Mouse (Mus musculus) forelimb bud, embryonic 11.5 days (tissue): ENCODE results near the gene Mrc2.

Experiments
- DNase-seq: peaks from one replicate; pipeline ENCODE4 v3.0.0-alpha.2; 2012; ENCODE audit warnings: low read depth, low spot score

Gene Mrc2

GRCm38 (mm10) chr11:105350643-105351042 is 58.2 kb downstream of the Mrc2 start:
- no peak for DNase-seq

- no peak for DNase-seq
Measured at GRCm38 (mm10) chr11:105352152-105352551, 59.7 kb downstream of the Mrc2 start.

- DNase-seq, result no peak
Measured at GRCm38 (mm10) chr11:105352954-105353890, 60.8 kb downstream of the Mrc2 start.

GRCm38 (mm10) chr11:105353891-105354280 is 61.4 kb downstream of the Mrc2 start:
- DNase-seq, result no peak

DNA sequence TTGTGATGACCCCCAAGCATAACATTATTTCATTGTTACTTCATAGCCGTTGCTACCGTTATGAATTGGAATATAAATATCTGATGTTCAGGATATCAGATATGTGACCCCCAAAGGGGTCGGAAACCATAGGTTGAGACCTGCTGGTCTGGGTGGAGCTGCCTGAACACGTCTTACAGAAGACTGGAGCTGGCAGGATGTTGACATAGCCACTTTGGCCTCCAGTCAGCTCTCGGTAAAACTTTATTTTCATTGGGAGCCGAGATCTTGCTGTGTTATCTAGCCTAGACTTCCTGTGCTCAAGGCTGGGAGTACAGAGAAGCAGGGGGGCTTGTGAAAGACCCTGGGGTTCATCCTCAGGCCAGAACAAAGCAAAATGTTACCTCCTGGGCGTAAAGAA is 63.9 kb downstream of the Mrc2 start:
- no peak for DNase-seq

DNA sequence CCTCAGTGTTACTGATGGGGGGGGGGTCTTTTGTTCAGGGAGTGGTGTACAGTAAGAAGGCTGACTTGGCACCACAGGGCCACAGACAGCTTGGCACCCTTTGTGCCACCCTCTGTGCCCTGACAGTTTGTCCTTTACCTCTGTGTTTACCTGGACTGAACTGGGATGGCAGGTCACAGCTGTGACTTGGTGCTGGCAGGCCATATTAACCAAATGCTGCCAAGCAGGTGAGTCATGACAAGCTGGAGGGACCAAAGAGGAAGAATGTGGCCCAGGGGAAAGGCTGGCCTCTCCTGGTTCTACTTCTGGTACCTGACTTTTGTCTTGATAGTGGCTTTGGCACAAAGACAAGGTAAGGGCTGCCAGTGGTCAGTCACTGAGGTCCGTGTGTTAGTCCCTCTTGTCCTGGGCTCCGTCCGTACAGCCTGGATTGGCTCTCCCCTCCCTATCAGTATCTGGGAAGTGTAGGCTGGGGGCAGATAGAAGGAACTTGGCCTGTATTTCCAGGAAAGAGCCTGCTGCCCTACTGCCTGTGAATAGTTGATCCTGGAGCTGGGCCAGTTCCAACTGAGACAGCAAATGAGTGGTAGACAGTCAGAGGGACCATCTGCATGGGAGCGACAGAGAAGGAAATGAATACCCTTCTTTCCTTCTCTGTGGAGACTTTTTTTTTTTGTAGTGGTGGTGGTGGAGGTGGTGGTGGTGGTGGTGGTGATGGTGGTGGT is 69.8 kb downstream of the Mrc2 start:
- no peak for DNase-seq

DNA sequence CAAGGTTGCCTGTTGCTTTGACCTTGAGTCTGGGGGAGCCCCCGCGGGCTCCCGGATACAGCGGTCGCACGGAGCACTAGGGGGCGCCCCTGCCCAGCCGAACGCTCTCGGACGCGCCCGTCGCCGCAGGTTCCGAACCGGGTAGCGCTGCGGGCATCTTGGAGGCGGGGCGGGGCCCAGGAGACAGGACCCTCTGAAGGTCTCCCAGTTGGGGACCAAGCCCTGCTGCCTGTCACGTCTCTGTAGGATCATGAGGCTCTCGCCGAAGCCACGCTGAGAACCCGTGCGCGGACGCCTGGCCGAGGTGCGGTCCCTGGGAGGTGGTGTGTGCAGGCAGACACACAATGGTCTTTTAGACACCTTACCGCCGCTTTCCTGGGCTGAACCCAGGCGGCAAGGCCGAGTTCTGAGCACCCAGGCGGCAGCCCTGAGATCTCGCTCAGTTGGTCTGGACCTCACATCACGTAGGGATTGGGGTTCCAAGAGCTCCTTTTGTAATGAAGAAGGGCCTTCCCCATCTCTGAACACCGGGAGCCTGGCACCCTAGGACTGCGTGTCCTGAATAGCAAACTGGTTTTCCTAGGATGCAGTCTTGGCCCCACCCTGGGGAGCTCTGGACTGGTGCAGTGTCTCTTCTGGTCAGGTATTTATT is 70.6 kb downstream of the Mrc2 start:
- peak; percentile 67 for DNase-seq

DNA sequence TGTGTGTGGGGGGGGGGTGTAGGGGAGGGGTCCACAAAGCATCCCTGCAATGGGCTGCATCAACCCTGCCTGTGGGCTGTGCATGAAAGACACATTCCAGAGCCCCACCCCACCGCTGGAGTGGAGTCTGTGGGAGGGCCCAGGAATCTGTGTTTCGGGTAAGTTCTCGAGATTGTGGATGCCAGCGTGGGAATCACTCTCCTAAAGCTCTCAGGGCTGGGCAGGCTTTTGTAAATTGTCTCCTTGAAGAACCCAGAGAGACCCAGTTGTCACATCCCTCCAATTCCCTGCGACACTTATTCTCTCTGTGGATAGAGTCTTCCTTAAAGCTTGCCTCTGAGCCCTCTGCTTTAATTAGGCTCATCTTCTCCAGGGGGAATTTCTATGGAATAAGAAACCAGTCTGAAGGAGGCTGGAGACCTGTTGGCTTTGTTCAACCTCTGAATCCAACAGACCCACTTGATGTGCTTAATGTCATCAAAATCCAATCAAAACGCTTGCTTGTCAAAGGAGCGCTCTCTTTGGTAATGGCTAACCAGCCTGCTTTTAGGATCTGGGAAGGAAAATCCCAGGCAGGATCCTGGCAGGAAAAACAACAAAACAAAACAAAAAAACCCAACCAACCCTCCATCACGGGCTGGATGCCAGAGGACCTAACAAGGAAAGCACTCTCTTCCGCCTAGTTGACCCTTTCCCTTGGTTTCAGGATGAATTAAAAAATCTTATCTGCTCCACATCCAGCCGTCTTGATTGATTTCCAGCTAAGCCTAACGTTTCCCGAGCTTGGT is 71.3 kb downstream of the Mrc2 start:
- DNase-seq, result no peak

DNA sequence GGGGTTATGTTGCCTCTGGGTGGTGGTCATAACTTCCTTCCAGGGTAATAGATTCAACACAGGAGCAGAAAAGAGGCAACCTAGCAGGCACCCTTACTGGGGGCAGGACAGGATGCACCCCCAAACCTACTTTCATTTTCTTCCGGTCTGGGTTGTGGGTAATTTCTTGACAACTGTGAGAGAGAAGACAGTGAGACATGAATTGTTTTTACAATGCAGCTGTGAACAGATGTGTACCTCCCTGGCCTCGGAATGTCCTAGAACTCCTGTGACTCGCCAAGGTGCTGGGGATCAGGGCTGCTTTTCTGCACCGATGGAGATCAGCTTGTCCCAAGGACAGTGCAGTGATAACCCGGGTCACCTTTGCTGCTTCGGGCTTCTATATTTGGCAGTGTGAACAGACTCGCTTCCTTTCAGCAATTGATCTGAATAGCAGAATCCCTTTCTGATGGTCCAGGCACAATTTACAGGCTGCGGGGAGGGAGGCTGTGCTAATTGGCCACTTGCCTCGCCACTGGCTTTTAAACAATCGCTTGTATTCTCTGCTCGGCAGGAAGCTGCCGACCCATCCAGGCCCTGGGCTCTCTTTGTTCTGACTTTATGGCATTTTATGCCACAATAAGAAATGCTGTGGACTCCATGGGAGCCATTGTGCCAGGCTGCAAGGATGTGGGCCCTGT is 72.1 kb downstream of the Mrc2 start:
- DNase-seq, result no peak

GRCm38 (mm10) chr11:105365611-105366010 is 73.2 kb downstream of the Mrc2 start:
- DNase-seq, result no peak

- DNase-seq, result no peak
Measured at GRCm38 (mm10) chr11:105366051-105366450, 73.6 kb downstream of the Mrc2 start.

GRCm38 (mm10) chr11:105367163-105367562 is 74.7 kb downstream of the Mrc2 start:
- no peak for DNase-seq

- no peak for DNase-seq
Measured at GRCm38 (mm10) chr11:105368833-105369232, 76.4 kb downstream of the Mrc2 start.

GRCm38 (mm10) chr11:105369526-105370386 is 77.3 kb downstream of the Mrc2 start:
- no peak for DNase-seq

- no peak for DNase-seq
Measured at GRCm38 (mm10) chr11:105371818-105372217, 79.4 kb downstream of the Mrc2 start.

GRCm38 (mm10) chr11:105373881-105374280 is 81.4 kb downstream of the Mrc2 start:
- no peak for DNase-seq

DNA sequence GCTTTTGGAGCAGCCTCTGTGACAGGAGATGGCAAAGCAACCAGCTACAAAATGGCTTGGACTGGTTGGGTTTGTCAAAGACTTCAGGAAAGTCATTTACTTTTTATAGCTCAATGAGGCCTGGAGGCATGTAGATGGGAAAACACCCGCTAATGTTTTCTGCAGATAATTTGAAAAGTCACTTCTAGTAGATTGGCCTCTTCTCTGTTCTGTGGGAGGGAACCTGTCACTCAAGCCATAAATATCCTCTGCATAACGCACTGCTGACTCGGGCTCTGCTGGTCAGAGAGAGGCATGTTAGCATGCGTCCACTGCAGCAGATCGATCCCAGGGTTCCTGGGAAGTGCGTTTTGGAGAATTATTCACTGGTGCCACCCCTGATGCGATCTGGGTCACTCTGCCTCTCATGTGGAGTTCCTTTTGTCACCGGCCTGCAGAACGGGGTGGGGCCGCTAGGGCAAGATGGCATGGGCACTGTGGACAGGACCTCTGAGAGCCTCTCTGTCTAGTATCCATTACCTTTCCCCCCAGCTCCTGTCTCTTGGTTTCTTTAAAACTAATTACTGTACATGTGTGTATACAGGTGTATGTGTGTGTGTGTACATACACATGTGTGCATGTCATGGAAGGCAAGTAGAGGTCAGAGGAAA is 82.2 kb downstream of the Mrc2 start:
- DNase-seq, result no peak

DNA sequence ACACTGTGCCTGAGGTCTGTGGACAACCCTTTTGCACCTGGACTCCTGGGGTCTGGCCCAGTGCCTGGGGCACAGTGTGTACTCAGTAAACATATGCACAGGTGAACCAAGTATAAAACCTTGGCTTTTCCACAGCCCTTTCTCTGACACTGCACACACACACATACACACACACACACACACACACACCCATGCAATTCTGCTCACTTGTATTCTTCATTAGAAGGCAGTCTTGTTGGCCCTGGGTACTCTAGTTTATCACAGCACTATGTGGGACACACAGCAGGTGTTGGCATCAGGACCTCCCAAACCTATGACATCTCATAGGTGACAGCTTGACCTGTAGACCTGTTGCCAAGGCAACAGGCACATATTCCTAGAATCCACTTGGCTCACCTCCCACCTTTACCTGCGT is 83.4 kb downstream of the Mrc2 start:
- DNase-seq, result no peak

- no peak for DNase-seq
Measured at GRCm38 (mm10) chr11:105385266-105385665, 92.8 kb downstream of the Mrc2 start.
